Mouse (Mus musculus): Measurements from ENCODE around the gene Necap2. TPM values are rescaled to one million over a fixed set of nuclear protein-coding genes. Genes with fewer than 3 reads are reported as not detected.

The Necap2 gene
- polyA plus RNA-seq, 1 experiment from 2014 or later, result 97.5 TPM

- peak overlapping the region; percentile 26; the same call in 1 of the 2 replicates for H3K9ac ChIP-seq (ENCODE audit: low read length)
- H3K27ac ChIP-seq (ENCODE audit: low read length), result no peak overlapping the region
- H3K36me3 ChIP-seq (ENCODE audit: control insufficient read depth, insufficient read depth, low read length), result no peaks in the 10 kb centered on the region; the same call in 1 of the 2 replicates
- peaks cover 9% of the 10 kb centered on the region; the same call in 1 of the 2 replicates for H3K4me1 ChIP-seq (ENCODE audit: control insufficient read depth, insufficient read depth, low read length)
- no peaks in the 10 kb centered on the region for H3K27me3 ChIP-seq (ENCODE audit: control insufficient read depth, insufficient read depth, low read length)
- no peak overlapping the region for H3K4me3 ChIP-seq (replicated peaks; ENCODE audit: low read length)
- no peaks in the 10 kb centered on the region for H3K9me3 ChIP-seq (replicated peaks; ENCODE audit: control insufficient read depth, low read length)
- ATAC-seq (ENCODE audit: insufficient read depth, low FRiP score), result no peak
- no peak overlapping the region for H3K4me2 ChIP-seq (ENCODE audit: low read depth, low read length)
- 73% methylated on average over 12 of the region's 12 CpGs for WGBS
Measured at GRCm38 (mm10) chr4:141066709-141067515, 11.2 kb downstream of the Necap2 start.

GRCm38 (mm10) chr4:141065123-141065522 is 13.0 kb downstream of the Necap2 start:
- Histone ChIP-seq H3K4me3 (replicated peaks; ENCODE audit: low read length) (no peak overlapping the region), H3K4me2 (ENCODE audit: low read depth, low read length) (no peak overlapping the region), H3K9me3 (replicated peaks; ENCODE audit: control insufficient read depth, low read length) (no peaks in the 10 kb centered on the region), H3K36me3 (ENCODE audit: control insufficient read depth, insufficient read depth, low read length) (no peaks in the 10 kb centered on the region; the same call in 1 of the 2 replicates), H3K27me3 (ENCODE audit: control insufficient read depth, insufficient read depth, low read length) (no peaks in the 10 kb centered on the region), H3K9ac (ENCODE audit: low read length) (no peak overlapping the region), H3K4me1 (ENCODE audit: control insufficient read depth, insufficient read depth, low read length) (peaks cover 9% of the 10 kb centered on the region; the same call in 1 of the 2 replicates), H3K27ac (ENCODE audit: low read length) (no peak overlapping the region)
- WGBS, result 7% methylated on average over 8 of the region's 8 CpGs
- no peak for ATAC-seq (ENCODE audit: insufficient read depth, low FRiP score)

- Histone ChIP-seq H3K27me3 (ENCODE audit: control insufficient read depth, insufficient read depth, low read length) (no peaks in the 10 kb centered on the region), H3K4me1 (ENCODE audit: control insufficient read depth, insufficient read depth, low read length) (peaks cover 16% of the 10 kb centered on the region), H3K4me3 (replicated peaks; ENCODE audit: low read length) (no peak overlapping the region), H3K9me3 (replicated peaks; ENCODE audit: control insufficient read depth, low read length) (no peaks in the 10 kb centered on the region), H3K27ac (ENCODE audit: low read length) (no peak overlapping the region), H3K36me3 (ENCODE audit: control insufficient read depth, insufficient read depth, low read length) (no peaks in the 10 kb centered on the region; the same call in 1 of the 2 replicates), H3K9ac (ENCODE audit: low read length) (no peak overlapping the region), H3K4me2 (ENCODE audit: low read depth, low read length) (no peak overlapping the region)
- 86% methylated on average over 4 of the region's 4 CpGs for WGBS
- ATAC-seq (ENCODE audit: insufficient read depth, low FRiP score), result no peak
Measured at GRCm38 (mm10) chr4:141064104-141064659, 14.0 kb downstream of the Necap2 start.

GRCm38 (mm10) chr4:141060426-141061301 is 17.5 kb downstream of the Necap2 start, which contains the start of gene Crocc:
TSS of gene Crocc (minus strand) at chr4:141060550.
- Histone ChIP-seq H3K9ac (ENCODE audit: low read length) (peak within 1 kb of the TSS; percentile 91), H3K4me1 (ENCODE audit: control insufficient read depth, insufficient read depth, low read length) (peaks cover 9% of the 10 kb centered on the region; the same call in 1 of the 2 replicates), H3K27me3 (ENCODE audit: control insufficient read depth, insufficient read depth, low read length) (no peaks in the 10 kb centered on the region), H3K27ac (ENCODE audit: low read length) (peak within 1 kb of the TSS; percentile 96), H3K4me3 (replicated peaks; ENCODE audit: low read length) (peak within 1 kb of the TSS; percentile 71), H3K9me3 (replicated peaks; ENCODE audit: control insufficient read depth, low read length) (no peaks in the 10 kb centered on the region), H3K4me2 (ENCODE audit: low read depth, low read length) (peak within 1 kb of the TSS; percentile 80), H3K36me3 (ENCODE audit: control insufficient read depth, insufficient read depth, low read length) (no peaks in the 10 kb centered on the region)
- under 1% methylated on average over 77 of the region's 77 CpGs for WGBS
- peak; percentile 96 for ATAC-seq (ENCODE audit: insufficient read depth, low FRiP score)

- WGBS, result 2% methylated on average over 32 of the region's 32 CpGs
- peak; percentile 48; the same call in 1 of the 2 replicates for ATAC-seq (ENCODE audit: insufficient read depth, low FRiP score)
Measured at GRCm38 (mm10) chr4:141059616-141060425, 18.3 kb downstream of the Necap2 start.

GRCm38 (mm10) chr4:141058835-141059234 is 19.3 kb downstream of the Necap2 start:
- Histone ChIP-seq H3K4me3 (replicated peaks; ENCODE audit: low read length) (no peak overlapping the region), H3K27me3 (ENCODE audit: control insufficient read depth, insufficient read depth, low read length) (no peaks in the 10 kb centered on the region), H3K36me3 (ENCODE audit: control insufficient read depth, insufficient read depth, low read length) (no peaks in the 10 kb centered on the region), H3K4me1 (ENCODE audit: control insufficient read depth, insufficient read depth, low read length) (peaks cover 11% of the 10 kb centered on the region), H3K27ac (ENCODE audit: low read length) (no peak overlapping the region), H3K4me2 (ENCODE audit: low read depth, low read length) (no peak overlapping the region), H3K9me3 (replicated peaks; ENCODE audit: control insufficient read depth, low read length) (no peaks in the 10 kb centered on the region), H3K9ac (ENCODE audit: low read length) (no peak overlapping the region)
- 66% methylated on average over 9 of the region's 9 CpGs for WGBS
- ATAC-seq (ENCODE audit: insufficient read depth, low FRiP score), result no peak

More at GRCm38 (mm10) chr4:141059616-141060425, 18.3 kb downstream of the Necap2 start:
- Histone ChIP-seq H3K27me3 (ENCODE audit: control insufficient read depth, insufficient read depth, low read length) (no peaks in the 10 kb centered on the region), H3K4me3 (replicated peaks; ENCODE audit: low read length) (peak overlapping the region; percentile 71), H3K4me2 (ENCODE audit: low read depth, low read length) (peak overlapping the region; percentile 80), H3K27ac (ENCODE audit: low read length) (peak overlapping the region; percentile 91), H3K4me1 (ENCODE audit: control insufficient read depth, insufficient read depth, low read length) (peaks cover 7% of the 10 kb centered on the region; the same call in 1 of the 2 replicates), H3K9me3 (replicated peaks; ENCODE audit: control insufficient read depth, low read length) (no peaks in the 10 kb centered on the region), H3K36me3 (ENCODE audit: control insufficient read depth, insufficient read depth, low read length) (no peaks in the 10 kb centered on the region), H3K9ac (ENCODE audit: low read length) (peak overlapping the region; percentile 91)

- no peaks in the 10 kb centered on the region for H3K27me3 ChIP-seq (ENCODE audit: control insufficient read depth, insufficient read depth, low read length)
- no peaks in the 10 kb centered on the region for H3K36me3 ChIP-seq (ENCODE audit: control insufficient read depth, insufficient read depth, low read length)
- no peak overlapping the region for H3K4me2 ChIP-seq (ENCODE audit: low read depth, low read length)
- no peaks in the 10 kb centered on the region for H3K9me3 ChIP-seq (replicated peaks; ENCODE audit: control insufficient read depth, low read length)
- peaks cover 16% of the 10 kb centered on the region for H3K4me1 ChIP-seq (ENCODE audit: control insufficient read depth, insufficient read depth, low read length)
- 94% methylated on average over 10 of the region's 10 CpGs for whole genome bisulfite sequencing
- no peak overlapping the region for H3K9ac ChIP-seq (ENCODE audit: low read length)
- H3K27ac ChIP-seq (ENCODE audit: low read length), result no peak overlapping the region
- no peak overlapping the region for H3K4me3 ChIP-seq (replicated peaks; ENCODE audit: low read length)
- ATAC-seq (ENCODE audit: insufficient read depth, low FRiP score), result no peak
Measured at GRCm38 (mm10) chr4:141056970-141057369, 21.2 kb downstream of the Necap2 start.

GRCm38 (mm10) chr4:141053568-141054161 is 24.5 kb downstream of the Necap2 start:
- no peaks in the 10 kb centered on the region for H3K9me3 ChIP-seq (replicated peaks; ENCODE audit: control insufficient read depth, low read length)
- 47% methylated on average over 17 of the region's 17 CpGs for WGBS
- peak overlapping the region; percentile 52 for H3K9ac ChIP-seq (ENCODE audit: low read length)
- no peak for ATAC-seq (ENCODE audit: insufficient read depth, low FRiP score)
- no peak overlapping the region; the same call in 1 of the 2 replicates for H3K27ac ChIP-seq (ENCODE audit: low read length)
- H3K27me3 ChIP-seq (ENCODE audit: control insufficient read depth, insufficient read depth, low read length), result no peaks in the 10 kb centered on the region
- no peaks in the 10 kb centered on the region for H3K36me3 ChIP-seq (ENCODE audit: control insufficient read depth, insufficient read depth, low read length)
- peaks cover 13% of the 10 kb centered on the region for H3K4me1 ChIP-seq (ENCODE audit: control insufficient read depth, insufficient read depth, low read length)
- no peak overlapping the region for H3K4me2 ChIP-seq (ENCODE audit: low read depth, low read length)
- H3K4me3 ChIP-seq (replicated peaks; ENCODE audit: low read length), result no peak overlapping the region
